Mouse (Mus musculus) left cerebral cortex, postnatal 4 days (tissue): Measurements from ENCODE around the gene Fez2. TPM values are rescaled to one million over a fixed set of nuclear protein-coding genes. Genes with fewer than 3 reads are reported as not detected.

Source experiments
- DNase-seq: peaks from one replicate; pipeline ENCODE4 v3.0.0-alpha.2; 2022
- intact Hi-C: fragments of 180-260 bp; cut with DNase I; formaldehyde crosslinking; loops from one replicate; pipeline ENCODE4 v1.15.1; 2025
- total RNA-seq, 2 experiments: library from RNA; stranded (reverse); gene quantifications; 2 replicates each; pipeline ENCODE4 v1.2.3; 2021

Fez2 gene
- total RNA-seq, 2 experiments from 2014 or later = 48.9 to 49.4 TPM

DNA sequence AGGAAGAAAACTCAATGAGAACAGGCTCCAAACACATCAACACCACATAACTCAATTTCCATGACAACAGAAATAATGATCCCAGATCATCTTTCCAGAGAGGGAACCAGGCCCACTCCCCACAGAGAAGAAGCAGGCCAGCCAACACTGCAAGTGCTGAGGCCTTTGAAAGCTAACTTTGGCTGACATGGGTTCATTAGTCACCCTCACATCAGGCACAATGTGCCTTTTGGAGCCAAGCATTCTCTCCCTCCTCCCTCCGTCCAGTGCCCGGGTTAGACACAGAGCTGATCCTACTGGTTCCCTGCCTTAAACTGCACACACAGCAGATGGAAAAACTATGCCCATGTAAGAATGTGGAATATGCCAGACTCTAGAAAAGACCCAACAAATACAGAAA, 8.1 kb downstream of the Fez2 start:
- intact Hi-C loops = no loop called here
- DNase-seq = peak; percentile 75

DNA sequence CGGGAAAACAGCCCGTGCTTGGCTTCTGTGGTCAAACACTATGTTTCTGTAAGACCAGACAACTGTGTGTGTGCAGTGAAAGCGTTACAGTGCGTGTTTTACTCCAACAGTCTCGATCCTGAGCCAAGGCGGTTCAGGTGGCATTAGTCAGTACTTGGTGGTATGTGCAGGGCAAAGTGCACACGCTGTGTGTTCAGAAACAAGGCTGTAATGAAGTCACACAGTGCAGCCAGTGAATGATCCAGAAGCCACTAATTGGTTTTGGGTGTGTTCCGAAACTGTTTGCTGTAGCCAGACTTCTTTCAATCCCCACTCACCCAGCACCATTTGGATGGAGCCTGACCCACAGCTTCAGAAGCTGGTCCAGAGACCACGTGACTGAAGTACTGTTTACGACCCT, 9.6 kb downstream of the Fez2 start:
- intact Hi-C loops = no loop called here
- no peak for DNase-seq

DNA sequence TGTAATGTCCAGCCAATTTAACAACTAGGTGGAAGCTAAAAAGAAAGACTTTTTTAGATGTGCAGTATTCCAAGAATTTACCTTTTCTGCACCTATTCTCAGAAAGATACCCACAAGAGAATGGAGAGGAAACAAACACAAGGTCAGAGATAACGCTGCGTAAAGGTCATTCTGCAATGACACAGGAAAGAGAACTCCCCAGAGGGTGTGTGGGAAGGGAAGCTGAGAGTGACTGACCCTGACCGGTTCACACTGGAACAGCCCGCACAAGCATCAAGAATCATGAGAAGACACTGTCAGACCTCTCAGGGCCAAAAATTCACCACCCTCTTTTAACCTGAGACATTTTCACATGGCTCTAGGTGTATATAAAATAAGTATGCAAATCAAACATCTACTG, 10.4 kb downstream of the Fez2 start:
- no peak for DNase-seq
- intact Hi-C loops = no loop called here

DNA sequence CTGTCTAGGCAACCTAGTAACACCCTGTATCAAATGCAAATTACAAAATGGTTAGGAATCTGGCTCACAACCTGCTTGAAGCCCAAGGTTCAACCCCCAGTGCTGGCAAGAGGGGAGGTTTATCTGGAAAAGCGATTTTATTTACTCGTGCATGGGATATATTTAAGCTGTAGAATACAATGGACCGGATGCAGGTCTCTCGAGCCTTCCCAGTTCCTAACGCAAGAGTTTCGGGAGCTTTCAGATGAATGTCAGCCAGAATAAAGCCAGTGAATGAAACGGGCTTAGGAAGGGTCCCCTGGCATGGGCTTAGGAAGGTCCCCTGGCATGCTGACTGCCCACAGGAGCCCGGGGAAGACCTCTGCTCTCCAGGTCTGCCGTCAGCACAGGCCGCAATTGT, 11.1 kb downstream of the Fez2 start:
- DNase-seq = no peak
- intact Hi-C loops = no loop called here

DNA sequence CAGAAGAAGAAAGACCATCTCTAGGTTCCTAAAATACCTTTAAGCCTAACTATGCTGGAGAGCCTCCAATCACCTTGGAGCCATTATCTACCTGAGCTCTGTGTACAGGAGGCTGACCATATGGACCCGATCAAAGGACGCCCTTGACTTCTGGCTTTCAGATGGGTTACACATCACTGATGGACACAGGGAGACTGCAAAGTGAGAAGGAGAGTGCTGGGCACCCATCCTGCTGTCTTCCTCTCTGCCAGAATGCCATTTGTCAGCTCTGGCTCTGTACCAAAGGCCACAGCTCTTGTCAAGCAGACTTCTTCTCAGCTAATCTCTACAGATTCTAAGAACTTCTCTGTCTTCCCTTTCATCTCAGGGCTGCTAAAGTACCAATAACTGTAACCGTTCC, 12.6 kb downstream of the Fez2 start:
- intact Hi-C loops = no loop called here
- DNase-seq = peak; percentile 63

DNA sequence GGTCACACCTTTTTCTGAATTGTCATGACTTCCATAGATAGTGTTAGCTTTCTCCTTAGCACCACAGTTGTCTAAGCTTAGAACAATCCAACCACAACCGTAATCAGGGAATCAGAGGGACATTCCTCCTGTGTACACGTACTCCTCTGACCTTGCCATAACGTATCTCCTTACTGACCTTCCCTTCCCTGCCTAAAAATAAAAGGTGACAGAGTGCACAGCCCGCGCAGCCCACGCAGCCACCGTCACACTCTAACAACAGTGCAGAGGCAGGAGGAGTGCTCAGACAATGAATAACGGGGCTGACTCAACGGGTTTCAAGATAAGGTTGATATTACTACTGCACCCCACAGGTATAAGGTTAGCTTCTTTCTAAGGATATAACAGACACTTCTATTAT, 14.1 kb downstream of the Fez2 start:
- no peak for DNase-seq
- intact Hi-C loops = no loop called here

DNA sequence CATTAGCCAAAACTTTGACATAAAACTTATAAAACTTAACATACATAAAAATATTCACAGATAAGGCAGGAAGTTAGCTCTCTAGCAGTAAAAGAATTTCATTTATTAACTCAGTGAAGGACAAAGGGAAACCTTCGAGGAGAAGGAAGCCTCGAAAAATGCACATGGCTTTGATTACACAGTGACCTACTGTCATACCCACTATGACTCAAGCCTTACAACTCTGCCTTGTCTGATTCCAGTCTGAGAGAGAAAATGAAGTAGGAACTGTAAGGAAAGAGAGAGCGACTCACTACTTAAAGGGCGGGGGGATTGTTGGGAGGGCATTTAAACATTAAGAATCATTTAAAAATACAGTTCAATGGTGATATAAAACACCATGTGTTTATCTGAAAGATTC, 14.7 kb downstream of the Fez2 start:
- intact Hi-C loops = no loop called here
- no peak for DNase-seq

DNA sequence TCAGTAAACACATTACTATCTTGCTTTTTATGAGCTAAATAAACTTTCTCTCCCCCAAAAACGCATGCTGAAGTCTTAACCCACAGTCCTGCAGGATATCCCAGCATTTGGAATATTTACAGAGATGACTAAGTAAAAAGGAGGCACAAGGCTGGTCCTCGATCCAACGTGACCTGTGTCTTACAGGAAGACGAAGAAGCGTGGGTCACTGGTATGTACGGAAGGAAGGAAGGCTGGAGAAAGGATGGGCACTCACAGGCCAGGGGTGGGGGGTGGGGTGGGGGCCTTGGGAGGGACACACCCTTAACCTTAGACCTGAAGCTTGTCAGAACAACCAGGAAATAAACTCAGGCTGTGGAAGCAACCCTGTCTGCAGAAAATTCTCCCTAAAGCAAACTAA, 15.8 kb downstream of the Fez2 start:
- intact Hi-C loops = no loop called here
- no peak for DNase-seq

DNA sequence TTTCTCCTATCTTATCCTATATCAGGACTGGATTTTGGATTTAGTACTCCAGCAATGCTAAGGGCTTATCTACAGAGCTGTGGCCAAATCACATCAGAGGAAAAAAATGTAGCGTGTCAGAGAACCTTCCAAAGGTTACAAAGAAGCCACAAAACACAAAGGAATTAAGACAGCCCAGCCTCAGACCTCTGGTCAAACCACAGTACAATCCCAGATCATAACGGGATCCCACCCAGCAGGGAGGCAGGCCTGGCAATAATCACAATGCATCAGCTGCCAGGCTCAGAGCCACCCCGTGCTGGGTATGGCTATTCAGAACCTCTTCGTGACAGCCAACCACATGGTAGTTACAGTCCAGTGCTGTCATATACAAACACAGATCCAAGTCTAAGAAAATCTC, 16.2 kb downstream of the Fez2 start:
- peak; percentile 65 for DNase-seq
- intact Hi-C loops = no loop called here

DNA sequence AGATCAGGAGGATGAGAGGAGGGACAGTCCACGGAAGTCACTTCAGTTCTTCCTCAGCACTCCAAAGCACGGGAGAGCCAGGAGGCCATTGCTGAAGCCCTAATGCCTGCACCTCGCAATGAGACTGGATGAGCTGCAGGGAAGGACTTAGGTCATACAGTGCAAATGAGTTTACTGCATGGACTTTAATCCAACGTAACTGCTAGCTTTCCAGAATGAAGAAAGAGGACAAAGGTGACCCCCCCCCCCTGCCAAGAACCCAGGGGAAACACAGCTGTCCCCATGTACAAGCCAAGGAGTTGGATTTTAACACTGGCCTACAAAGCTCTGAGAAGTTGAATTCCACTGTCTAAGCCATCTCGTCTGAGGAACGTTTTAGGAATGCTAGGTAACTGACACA, 16.6 kb downstream of the Fez2 start:
- intact Hi-C loops = no loop called here
- no peak for DNase-seq

DNA sequence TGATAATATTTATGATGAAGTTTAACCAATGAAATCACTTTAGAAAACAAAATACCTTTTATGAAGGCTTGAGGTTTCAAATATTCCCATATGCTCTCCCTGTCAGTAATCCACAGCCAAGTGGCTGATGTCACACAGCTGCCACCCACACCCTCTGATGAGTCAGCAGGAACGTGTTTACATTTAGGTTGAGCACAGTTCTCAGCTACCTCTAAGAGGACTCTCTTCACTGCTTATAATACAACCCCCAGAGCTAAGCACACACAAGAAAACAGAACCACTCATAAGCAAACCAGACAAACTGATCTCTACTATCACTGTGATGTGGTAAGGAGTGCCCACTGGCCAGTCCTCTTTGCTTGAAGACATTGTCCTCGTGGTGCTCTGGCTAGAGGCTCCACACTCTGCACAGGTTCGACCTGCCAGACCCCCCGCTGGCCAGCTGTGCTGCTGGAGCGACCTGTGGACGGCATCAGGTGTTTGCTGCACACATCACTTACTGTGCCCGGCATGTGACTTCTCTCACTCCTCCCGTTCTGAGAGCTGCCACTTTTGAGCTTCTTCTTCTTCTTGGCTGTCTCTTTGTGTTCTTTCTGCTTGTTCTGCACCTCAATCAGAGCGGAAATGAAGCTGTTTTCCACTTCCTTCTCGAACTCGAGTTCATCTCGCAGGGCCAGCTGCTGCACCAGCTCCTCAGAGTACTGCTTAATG, 17.7 kb downstream of the Fez2 start:
- intact Hi-C loops = no loop called here
- DNase-seq = no peak

DNA sequence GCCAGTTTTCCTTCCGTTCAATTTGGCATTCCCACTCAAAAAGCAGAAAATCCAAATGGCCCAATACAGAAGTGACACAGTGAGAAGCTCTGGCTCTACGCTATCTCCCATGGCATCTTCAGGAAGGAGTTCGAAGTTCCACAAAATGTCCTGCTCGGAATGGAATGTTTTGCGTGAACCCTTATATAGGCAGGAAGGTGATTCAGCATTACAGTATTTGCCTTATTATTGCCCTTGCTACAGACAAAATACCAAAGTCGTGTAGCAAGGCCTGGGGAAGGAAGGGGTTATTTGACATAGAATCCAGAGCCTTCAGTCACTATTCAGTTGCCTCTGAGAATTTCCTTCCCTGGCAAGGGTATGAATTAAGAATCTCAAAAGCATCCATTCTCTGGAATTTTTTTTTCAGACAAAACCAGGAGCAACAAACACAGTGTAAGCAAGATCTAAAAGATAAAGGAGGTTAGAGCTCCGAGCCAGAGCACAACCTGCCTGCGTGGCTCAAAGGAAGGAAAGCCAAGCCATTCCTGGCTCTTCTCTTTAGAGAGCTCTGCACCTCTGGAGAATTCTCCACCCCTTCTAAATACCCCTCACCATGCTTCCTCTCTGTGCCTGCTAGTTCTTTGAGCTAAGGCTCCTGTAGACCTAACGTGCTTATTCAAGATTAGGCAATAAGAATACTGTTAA, 25.4 kb downstream of the Fez2 start:
- intact Hi-C loops = no loop called here
- no peak for DNase-seq

DNA sequence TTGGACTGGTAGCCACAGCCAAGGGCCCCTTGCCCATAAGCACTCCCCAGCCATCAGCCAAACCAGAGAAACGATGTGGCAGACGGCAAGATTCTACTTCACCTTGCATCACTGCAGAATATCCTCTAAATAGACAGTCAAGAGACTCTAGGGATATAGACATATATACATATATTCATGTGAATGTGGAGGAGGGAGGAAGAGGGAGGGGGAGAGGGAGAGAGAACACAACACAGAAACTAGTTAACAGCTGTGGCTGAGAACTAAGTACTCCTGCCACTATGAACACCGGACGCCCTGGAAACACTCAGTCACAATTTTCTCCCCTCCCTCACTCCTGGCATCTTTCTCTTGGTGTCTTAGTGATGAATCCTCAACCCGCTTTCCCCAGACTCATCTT, 28.4 kb downstream of the Fez2 start:
- intact Hi-C loops = no loop called here
- no peak for DNase-seq

DNA sequence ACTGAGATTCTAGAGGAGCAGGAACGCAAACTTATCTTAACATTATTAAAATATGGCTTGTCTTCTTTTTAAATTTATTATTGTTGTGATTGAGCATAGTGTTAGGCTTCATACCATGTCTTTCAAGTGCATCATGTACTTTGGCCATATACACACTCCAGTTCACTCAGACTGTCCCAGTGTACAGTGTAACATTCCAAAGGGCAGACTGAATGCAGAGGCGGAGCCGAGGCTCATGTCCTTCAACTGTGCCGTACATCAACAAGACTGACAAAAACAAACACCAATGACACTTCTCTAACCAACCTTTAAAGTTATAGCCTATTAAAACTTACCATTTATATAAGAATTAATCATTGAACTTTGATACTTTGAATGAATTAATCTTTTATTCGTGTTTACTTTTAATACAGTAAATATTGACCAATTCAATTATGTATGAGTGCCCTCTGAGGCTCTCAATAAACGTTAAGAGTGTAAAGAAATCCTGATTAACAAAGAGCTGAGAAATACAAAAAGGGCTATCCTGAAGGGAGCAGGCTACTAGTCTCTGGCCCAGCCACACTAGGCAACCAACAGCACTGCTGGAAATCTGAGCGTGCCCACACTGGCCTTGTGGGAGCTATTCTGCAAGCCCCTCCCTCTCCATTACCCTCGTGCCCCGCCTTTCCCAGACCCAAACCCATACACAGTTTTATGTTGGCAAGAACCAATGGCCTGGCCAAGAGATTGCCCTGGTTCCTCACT, 29.7 kb downstream of the Fez2 start:
- intact Hi-C loops = no loop called here
- no peak for DNase-seq

DNA sequence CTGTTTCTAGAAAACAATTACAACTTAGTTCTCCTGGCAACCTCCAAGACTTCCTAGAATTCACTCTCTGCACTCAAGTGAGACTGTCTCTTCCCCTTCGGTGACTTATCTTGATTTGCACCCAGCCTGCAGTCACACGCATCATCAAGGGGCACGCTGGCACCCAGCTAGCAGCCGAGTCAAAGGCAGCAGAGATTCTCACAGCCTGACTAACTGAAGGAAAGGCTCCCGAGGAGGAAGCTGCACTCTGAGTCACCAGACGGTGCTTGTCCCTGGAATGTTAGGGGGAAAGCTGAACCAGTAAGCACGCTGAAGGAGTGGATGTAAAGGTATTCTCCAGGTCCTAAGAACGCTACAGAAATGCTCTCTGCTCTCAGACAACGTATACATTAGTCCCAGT, 30.3 kb downstream of the Fez2 start:
- intact Hi-C loops = no loop called here

DNA sequence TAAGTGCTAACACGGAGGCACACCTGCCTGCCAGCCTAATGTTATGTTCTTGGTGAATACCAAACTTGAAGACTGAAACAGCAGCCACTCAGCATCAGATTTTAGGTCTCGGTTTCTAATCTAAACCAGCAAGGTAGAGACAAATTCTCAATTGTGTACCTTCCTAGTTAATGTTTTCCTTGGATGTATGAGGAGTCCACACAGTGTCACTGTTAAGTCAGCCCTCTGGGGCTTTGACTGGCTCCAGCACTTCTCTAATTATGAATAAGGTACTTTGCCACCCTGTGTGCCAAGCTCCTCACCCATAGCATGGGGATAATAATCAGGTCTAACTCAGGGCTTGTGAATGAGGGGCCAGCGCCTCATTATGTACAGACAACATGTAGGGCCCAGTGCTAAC, 35.6 kb downstream of the Fez2 start:
- intact Hi-C loops = no loop called here
- no peak for DNase-seq

More for the DNA sequence above, 30.3 kb downstream of the Fez2 start:
- no peak for DNase-seq

DNA sequence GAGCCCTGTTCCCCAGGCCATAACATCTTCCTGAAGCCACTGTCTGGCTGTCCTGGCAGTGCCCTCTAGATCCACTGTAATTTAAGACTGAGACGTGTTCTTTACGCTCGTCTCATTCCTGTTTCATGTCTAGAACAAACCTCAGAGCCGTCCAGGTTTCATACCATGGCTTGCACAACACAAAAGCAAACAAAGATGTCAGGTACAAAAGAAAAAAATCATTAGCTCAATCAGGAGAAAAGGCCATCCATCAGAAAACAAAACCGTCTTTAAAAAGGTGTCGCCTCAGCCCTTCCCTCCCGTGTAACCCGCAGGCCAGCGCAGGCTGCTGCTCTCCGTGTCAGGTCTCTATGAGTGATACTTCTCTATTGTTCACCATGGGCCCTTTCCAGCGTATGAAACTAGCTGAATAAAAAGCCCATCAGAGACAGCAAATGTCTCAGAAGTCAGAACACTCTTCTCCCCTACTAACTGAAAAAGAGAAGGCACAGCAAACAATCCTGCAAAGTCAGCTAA, 38.2 kb downstream of the Fez2 start:
- DNase-seq = no peak
- intact Hi-C loops = no loop called here

DNA sequence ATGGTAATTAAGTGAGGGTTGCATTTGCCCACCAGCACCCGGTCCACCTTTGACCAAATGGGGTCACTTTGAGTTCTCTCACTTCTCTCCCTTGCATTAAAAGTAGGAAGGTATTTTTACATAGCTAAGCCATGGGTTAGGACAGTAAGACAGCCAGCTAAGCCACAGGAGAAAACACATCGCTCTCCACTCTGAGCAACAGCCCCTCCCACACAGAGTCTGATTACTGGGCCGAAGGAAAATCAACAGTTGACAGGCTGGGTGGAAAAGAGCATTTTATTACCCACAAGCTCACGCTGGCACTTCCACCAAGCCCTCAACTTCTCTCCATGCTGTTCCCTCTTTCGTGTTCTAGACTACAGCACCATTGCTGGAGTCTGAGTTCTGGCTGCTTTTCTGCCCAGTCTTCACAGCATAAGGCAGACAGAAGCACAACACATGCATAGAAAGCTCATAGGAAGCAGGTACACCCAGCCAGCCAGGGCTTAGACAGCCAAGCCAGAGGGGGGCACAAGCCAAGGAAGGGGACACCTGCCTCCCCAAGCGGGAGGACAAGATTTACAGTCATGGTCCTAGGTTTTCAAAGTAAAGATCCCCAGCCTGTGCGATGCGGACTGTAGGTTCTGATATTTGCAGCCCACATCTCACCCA, 38.7 kb downstream of the Fez2 start:
- DNase-seq = no peak
- intact Hi-C loops = no loop called here

DNA sequence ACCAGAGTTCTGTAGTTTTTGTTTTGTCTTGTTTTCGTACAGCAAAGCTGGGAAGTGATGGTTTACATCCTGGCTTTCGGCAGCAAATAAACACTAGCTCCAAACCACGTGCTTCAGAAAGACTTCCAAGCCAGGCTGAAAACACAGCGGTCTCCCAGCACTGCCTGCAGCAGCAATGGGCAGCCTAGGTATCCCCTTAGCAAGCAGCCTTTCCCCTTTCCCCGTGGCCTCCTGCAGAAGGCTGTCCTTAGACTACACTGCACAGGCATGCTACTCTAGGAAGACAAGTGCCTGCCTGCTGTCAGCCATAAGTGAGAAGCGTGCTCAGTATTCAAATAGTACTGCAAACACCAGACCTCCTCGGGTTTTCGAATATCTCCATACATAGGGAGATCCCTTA, 41.4 kb downstream of the Fez2 start:
- DNase-seq = no peak
- intact Hi-C loops = no loop called here

DNA sequence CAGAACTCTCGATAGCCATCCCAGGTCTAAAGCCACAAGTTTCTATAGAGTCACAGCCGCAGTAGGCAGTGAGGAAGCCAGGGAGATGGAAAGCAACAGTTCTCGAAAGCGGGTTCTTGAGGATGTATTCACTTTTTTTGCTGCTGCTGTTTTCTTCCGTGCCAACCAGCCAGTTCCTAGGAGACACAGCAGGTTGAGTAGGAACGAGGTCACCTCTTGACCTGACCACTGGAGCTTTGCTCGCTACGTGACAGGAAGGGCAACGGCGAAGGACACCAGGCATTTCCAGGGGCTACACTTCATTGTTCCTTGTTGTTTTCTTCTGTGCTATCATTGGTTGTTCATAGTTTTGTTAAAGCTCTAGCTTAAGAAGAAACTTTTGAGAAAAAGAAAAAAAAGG, 43.2 kb downstream of the Fez2 start:
- intact Hi-C loops = no loop called here

DNA sequence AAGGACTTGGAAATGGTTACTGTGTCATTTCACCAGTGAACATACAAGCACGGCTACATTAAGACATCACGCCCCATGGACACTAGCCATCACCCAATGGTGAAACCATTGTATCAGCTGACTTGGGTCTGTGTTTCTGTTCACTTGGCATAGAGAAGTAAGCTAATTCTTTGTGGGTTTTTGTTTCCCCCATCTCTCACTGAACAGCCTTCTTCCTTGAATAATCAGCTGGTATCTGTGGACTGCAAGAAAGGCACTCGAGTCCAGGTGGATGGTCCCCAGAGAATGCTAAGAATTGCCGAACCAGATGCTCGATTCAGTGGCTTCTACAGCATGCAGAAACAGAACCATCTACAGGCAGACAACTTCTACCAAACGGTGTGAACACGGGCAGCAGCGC, 44.1 kb downstream of the Fez2 start:
- no peak for DNase-seq
- intact Hi-C loops = no loop called here

More for the DNA sequence above, 43.2 kb downstream of the Fez2 start:
- DNase-seq = no peak
